Mouse (Mus musculus): ENCODE data around the gene Gm45062.

DNA sequence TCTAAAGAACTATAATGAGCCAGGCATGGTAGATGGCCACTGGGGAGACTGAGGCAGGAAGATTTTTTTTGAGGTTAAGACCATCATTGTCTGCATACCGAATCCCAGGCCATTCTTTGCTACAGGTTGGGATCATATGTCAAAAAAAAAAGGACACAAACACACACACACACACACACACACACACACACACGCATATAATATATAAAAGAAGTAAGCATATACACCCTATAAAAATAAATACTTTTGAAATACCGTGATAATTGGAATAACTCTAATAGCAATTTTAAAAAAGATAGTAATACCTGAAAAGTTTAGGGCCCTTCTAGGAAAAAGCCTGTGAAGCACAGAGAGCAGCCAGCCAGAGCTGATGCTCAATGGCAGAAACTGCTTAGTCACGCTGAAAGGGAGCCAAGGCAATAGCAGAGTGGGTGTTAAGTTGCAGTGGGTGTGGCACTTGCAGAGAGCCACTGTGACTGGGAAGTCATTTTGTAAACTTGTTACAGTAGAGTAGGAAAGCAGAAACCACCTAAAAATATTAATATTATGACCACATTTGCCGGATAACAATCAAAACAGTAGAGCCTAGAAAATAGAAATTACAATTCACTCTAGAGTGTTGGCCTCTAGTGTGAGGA lies 86.1 kb downstream of the Gm45062 start:
- no peak for TF ChIP-seq POLR2A (IDR thresholded peaks at IDR 0.05; ENCODE audit: low read depth, low read length)
- no peak for TF ChIP-seq CTCF (conservative IDR thresholded peaks at IDR 0.05; ENCODE audit: insufficient read depth, insufficient read length, low read depth, low read length)
